Mouse (Mus musculus) small intestine, adult 2 months (tissue): ENCODE data around the gene R3hdml.

ENCODE experiments used
- CTCF ChIP-seq: fragments of 200-500 bp; IDR thresholded peaks from 2 replicates; pipeline ENCODE4 v1.5.1; 2012; ENCODE audit warnings: low read depth, mild to moderate bottlenecking, control low read depth, inconsistent platforms, low read length, moderate library complexity, mixed read lengths; ENCODE audit not compliant: insufficient replicate concordance, insufficient read length; ENCODE audit errors: extremely low read depth
- POLR2A ChIP-seq: fragments of 200-500 bp; IDR thresholded peaks from 2 replicates; pipeline ENCODE4 v1.6.1; 2012; ENCODE audit warnings: low read depth, mild to moderate bottlenecking, control low read depth, inconsistent platforms, low read length, moderate library complexity

- TF ChIP-seq CTCF: no peak
- TF ChIP-seq POLR2A: no peak
Measured at GRCm38 (mm10) chr2:163453378-163453777, 38.7 kb upstream of the R3hdml start.
